Mouse (Mus musculus): ENCODE data around the gene Olfr576.

GRCm38 (mm10) chr7:102916405-102916804, 46.1 kb upstream of the Olfr576 start:
- no peak for TF ChIP-seq MAX (IDR thresholded peaks at IDR 0.05; ENCODE audit: low read depth)
- TF ChIP-seq POLR2A (IDR thresholded peaks at IDR 0.05; ENCODE audit: insufficient read length, low read depth), result no peak
- TF ChIP-seq TCF3 (IDR thresholded peaks at IDR 0.05; ENCODE audit: insufficient read length, low read depth), result no peak
